Mouse (Mus musculus) liver, embryonic 14.5 days (tissue): ENCODE measurements around the gene Ltv1. TPM values are rescaled to one million over a fixed set of nuclear protein-coding genes. Genes with fewer than 3 reads are reported as not detected.
"Not testable (repeated sequence)": the region's sequence is repeated elsewhere in the genome, so short reads cannot be mapped to it uniquely, and the experiment has no call there.

Experiments used
- ATAC-seq: fragments of 200-750 bp; cut with Nextera tagmentation; 2 replicates; pipeline ENCODE4 v1.8.0; 2017; ENCODE audit warnings: moderate number of reproducible peaks, mild to moderate bottlenecking, moderate library complexity; ENCODE audit not compliant: insufficient read depth
- DNase-seq, 3 experiments: peaks; one replicate each; pipeline ENCODE4 v3.0.0-alpha.2; 2012 to 2013; ENCODE audit warnings: low read depth in 3 of 3, low spot score in 3 of 3
- H3K27ac ChIP-seq: fragments of 300-500 bp; sonication (generic); 2 replicates; pipeline ENCODE4 v1.5.1; 2014; ENCODE audit warnings: moderate library complexity, mild to moderate bottlenecking, control low read depth, inconsistent platforms
- H3K27me3 ChIP-seq: fragments of 300-500 bp; sonication (generic); 2 replicates; pipeline ENCODE4 v1.6.1; 2014; ENCODE audit warnings: mild to moderate bottlenecking, low read length, moderate library complexity; ENCODE audit not compliant: control insufficient read depth, insufficient read depth
- H3K36me3 ChIP-seq: fragments of 300-500 bp; sonication (generic); replicated peaks from 2 replicates; pipeline ENCODE4 v1.6.1; 2014; ENCODE audit warnings: low read depth; ENCODE audit not compliant: control insufficient read depth, insufficient read depth
- H3K4me1 ChIP-seq, 2 experiments: fragments of 200-500 bp in 1 of 2; fragments of 300-500 bp in 1 of 2; sonication (generic) in 1 of 2; replicated peaks; 2 replicates each; pipeline ENCODE4 v1.6.1; 2012 to 2014; ENCODE audit warnings: antibody characterized with exemption in 1 of 2, inconsistent platforms in 1 of 2, low read length in 1 of 2; ENCODE audit not compliant: control insufficient read depth in 2 of 2, insufficient read depth in 2 of 2
- H3K4me2 ChIP-seq: fragments of 300-500 bp; sonication (generic); 2 replicates; pipeline ENCODE4 v1.6.1; 2014; ENCODE audit warnings: low read depth, mild to moderate bottlenecking, control low read depth, moderate library complexity
- H3K4me3 ChIP-seq, 2 experiments: fragments of 200-500 bp in 1 of 2; fragments of 300-500 bp in 1 of 2; sonication (generic) in 1 of 2; 2 replicates each; pipeline ENCODE4 v1.5.1; 2012 to 2014; ENCODE audit warnings: low read depth in 2 of 2, low read length in 2 of 2, mild to moderate bottlenecking in 2 of 2, control low read depth in 1 of 2, inconsistent platforms in 1 of 2, moderate library complexity in 1 of 2; ENCODE audit not compliant: insufficient read depth in 1 of 2
- H3K9ac ChIP-seq: fragments of 300-500 bp; sonication (generic); replicated peaks from 2 replicates; pipeline ENCODE4 v1.6.1; 2014; ENCODE audit warnings: mild to moderate bottlenecking, control low read depth, moderate library complexity
- H3K9me3 ChIP-seq: fragments of 300-500 bp; sonication (generic); 2 replicates; pipeline ENCODE4 v1.6.1; 2016; ENCODE audit warnings: low read length, mixed read lengths; ENCODE audit not compliant: control insufficient read depth
- CTCF ChIP-seq: IDR thresholded peaks from 2 replicates; pipeline ENCODE4 v1.5.1; 2016; ENCODE audit warnings: antibody characterized with exemption, low read depth, control low read depth
- EP300 ChIP-seq: IDR thresholded peaks from 2 replicates; pipeline ENCODE4 v1.6.1; 2016; ENCODE audit warnings: antibody characterized with exemption, low read depth
- WGBS: fragments of 180-500 bp; shearing (Covaris S2); extraction: QIAGEN DNeasy Blood & Tissue Kit; methylation state at CpG from one replicate; pipeline ENCODE4 v1.1.7; 2014; ENCODE audit not compliant: insufficient replicate concordance; 5-methylcytosine and 5-hydroxymethylcytosine counted together
- polyA plus RNA-seq, 2 experiments: library from polyadenylated mRNA; depleted of rRNA in 1 of 2; stranded (reverse) in 1 of 2; unstranded in 1 of 2; fragments of >200 nt; fragmentation: Nextera tagmentation in 1 of 2; extraction: Ambion mirVana in 1 of 2; gene quantifications; 2 replicates each; pipeline versions ENCODE4 v1.2.1 to v1.2.3; 2012 to 2014

Gene Ltv1
- polyA plus RNA-seq, 2 experiments = 18.5 to 29.6 TPM

GRCm38 (mm10) chr10:13199234-13199633, 6.3 kb upstream of the Ltv1 start:
- no peak for ATAC-seq
- no peak for DNase-seq
- no peak overlapping the region for H3K27ac ChIP-seq
- H3K4me2 ChIP-seq = no peak overlapping the region
- H3K4me1 ChIP-seq = peaks cover 7 to 16% of the 10 kb centered on the region in 2 experiments; a peak in 3 of 4 replicates
- no peak overlapping the region for H3K9ac ChIP-seq
- no peak for TF ChIP-seq EP300
- no peak for TF ChIP-seq CTCF
- H3K9me3 ChIP-seq = no peaks in the 10 kb centered on the region
- H3K4me3 ChIP-seq = no peak overlapping the region
- H3K27me3 ChIP-seq = no peaks in the 10 kb centered on the region
- 28% methylated on average over 1 of the region's 1 CpGs for WGBS
- no peaks in the 10 kb centered on the region for H3K36me3 ChIP-seq

- Histone ChIP-seq H3K9ac (no peak overlapping the region), H3K9me3 (no peaks in the 10 kb centered on the region), H3K36me3 (no peaks in the 10 kb centered on the region), H3K4me3 (no peak overlapping the region), H3K27ac (no peak overlapping the region), H3K4me2 (no peak overlapping the region), H3K4me1 (peaks cover 7 to 19% of the 10 kb centered on the region in 2 experiments), H3K27me3 (no peaks in the 10 kb centered on the region)
- ATAC-seq (no peak), DNase-seq (no peak)
- TF ChIP-seq CTCF (no peak), EP300 (no peak)
- 68% methylated on average over 8 of the region's 8 CpGs for WGBS
Measured at GRCm38 (mm10) chr10:13196872-13197507, 4.0 kb upstream of the Ltv1 start.

GRCm38 (mm10) chr10:13193496-13193895, 528 bp upstream of the Ltv1 start:
- not testable (repeated sequence) for H3K36me3 ChIP-seq, H3K9ac ChIP-seq, H3K9me3 ChIP-seq, H3K27ac ChIP-seq, ATAC-seq, DNase-seq, H3K27me3 ChIP-seq
- Histone ChIP-seq H3K4me1 (peaks cover 4 to 11% of the 10 kb centered on the region in 2 experiments), H3K4me3 (peak overlapping the region in 1 of 2 experiments; percentile 70; a peak in 2 of 4 replicates), H3K4me2 (peak overlapping the region; percentile 78)
- 78% methylated on average over 7 of the region's 7 CpGs for WGBS

- no peaks in the 10 kb centered on the region for H3K27me3 ChIP-seq
- peaks cover 4 to 9% of the 10 kb centered on the region in 2 experiments for H3K4me1 ChIP-seq
- no peak overlapping the region for H3K27ac ChIP-seq
- H3K9ac ChIP-seq = no peak overlapping the region
- H3K36me3 ChIP-seq = peaks cover 8% of the 10 kb centered on the region
- 87% methylated on average over 5 of the region's 5 CpGs for WGBS
- DNase-seq (no peak), ATAC-seq (no peak)
- H3K4me2 ChIP-seq = no peak overlapping the region
- no peak overlapping the region for H3K4me3 ChIP-seq
- H3K9me3 ChIP-seq = no peaks in the 10 kb centered on the region
- TF ChIP-seq EP300 (no peak), CTCF (no peak)
Measured at GRCm38 (mm10) chr10:13189881-13190280, 3.1 kb downstream of the Ltv1 start.

- ATAC-seq (no peak), DNase-seq (no peak)
- H3K4me3 ChIP-seq = no peak overlapping the region
- no peaks in the 10 kb centered on the region for H3K9me3 ChIP-seq
- H3K4me2 ChIP-seq = no peak overlapping the region
- H3K36me3 ChIP-seq = peaks cover 13% of the 10 kb centered on the region
- TF ChIP-seq EP300 (no peak), CTCF (no peak)
- H3K9ac ChIP-seq = no peak overlapping the region
- WGBS = 76% methylated on average over 3 of the region's 3 CpGs
- no peak overlapping the region for H3K27ac ChIP-seq
- H3K27me3 ChIP-seq = no peaks in the 10 kb centered on the region
- no peaks in the 10 kb centered on the region; a peak in 1 of 4 replicates for H3K4me1 ChIP-seq
Measured at GRCm38 (mm10) chr10:13186754-13187153, 6.2 kb downstream of the Ltv1 start.
